Mouse (Mus musculus) embryonic stem cell, embryonic (primary cell): ENCODE measurements around the gene Amdhd2.

Experiments used
- CTCF ChIA-PET, 4 experiments: fragments of 300-600 bp in 2 of 4; fragments of 350-600 bp in 2 of 4; sonication (Branson Sonifier 250); formaldehyde crosslinking; loops; one replicate each; lab custom pipeline; 2022; ENCODE audit warnings: inconsistent platforms in 2 of 4; lab: Charles Lee
- POLR2A ChIA-PET, 4 experiments: fragments of 300-600 bp in 2 of 4; fragments of 350-600 bp in 2 of 4; sonication (Branson Sonifier 250); formaldehyde crosslinking; loops; one replicate each; lab custom pipeline; 2022; ENCODE audit warnings: antibody characterized with exemption in 4 of 4, inconsistent platforms in 1 of 4; lab: Charles Lee

The Amdhd2 gene

DNA sequence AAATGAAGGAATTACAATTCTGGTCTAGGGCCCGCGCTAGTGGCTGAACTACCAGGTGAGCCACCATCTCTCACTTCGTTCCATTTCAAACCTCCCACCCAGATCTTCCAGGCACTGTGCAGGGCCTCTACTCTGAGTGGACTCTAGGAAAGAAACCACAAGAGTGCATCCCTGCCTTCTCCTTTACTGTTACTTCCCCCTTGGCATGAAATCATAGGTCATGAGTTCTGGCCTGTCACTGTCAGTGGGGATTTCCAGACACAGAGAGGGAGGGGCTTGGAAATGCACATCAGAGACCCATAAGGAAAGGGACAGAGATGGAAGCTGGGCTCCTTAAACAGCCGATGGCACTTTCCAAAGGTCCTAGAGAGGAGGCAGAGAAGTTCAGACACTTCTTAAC lies 8.2 kb upstream of the Amdhd2 start:
- CTCF ChIA-PET = interaction anchor here in 3 of 4 experiments (0.6 to 1.3 kb wide), 7 partner anchors 14 to 255 kb away, joined by 3 to 8 read pairs (median 3); partner anchors contain the start of genes Eci1 (in 2 of the 3) and Ccnf (in 1 of the 3)

DNA sequence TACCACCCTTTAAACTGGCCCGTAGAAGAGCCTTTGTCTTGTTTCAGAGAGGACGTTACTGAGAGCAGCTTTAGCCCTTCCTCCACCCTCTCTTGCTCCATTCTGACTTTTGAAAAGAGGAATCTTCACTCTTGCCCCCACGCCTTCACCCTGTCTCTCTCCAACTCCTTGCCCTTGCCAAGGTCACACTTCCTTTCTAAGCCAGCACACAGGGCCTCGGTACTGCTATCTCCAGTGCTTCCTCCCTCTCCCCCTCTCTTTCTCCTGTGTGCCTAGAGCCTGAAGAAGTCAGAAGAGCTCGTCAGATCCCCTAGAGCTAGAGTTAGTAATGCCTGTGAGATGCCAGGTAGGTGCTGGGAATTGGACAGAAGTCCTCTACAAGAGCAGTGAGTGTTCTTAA lies 7.2 kb upstream of the Amdhd2 start:
- CTCF ChIA-PET = interaction anchor here in 1 of 4 experiments (1.0 to 1.3 kb wide), 3 partner anchors 15 to 256 kb away, joined by 3 to 4 read pairs (median 3); partner anchors contain the start of gene Eci1
- POLR2A ChIA-PET = interaction anchor here in 2 of 4 experiments (1.0 to 14.6 kb wide), 22 partner anchors 9 to 379 kb away, joined by 3 to 228 read pairs (median 5); partner anchors contain the start of genes Ccnf (in 2 of the 2), Tedc2 (in 2 of the 2), Ntn3 (in 1 of the 2) and Pdpk1 (in 1 of the 2)

More for the DNA sequence above, 8.2 kb upstream of the Amdhd2 start:
- POLR2A ChIA-PET = interaction anchor here (0.6 to 14.6 kb wide), 27 partner anchors 8 to 1595 kb away, joined by 3 to 228 read pairs (median 5); partner anchors contain the start of genes Ccnf (in 2 of the 4), Tedc2 (in 2 of the 4), Amdhd2 (in 1 of the 4) and Eci1 (in 1 of the 4)

DNA sequence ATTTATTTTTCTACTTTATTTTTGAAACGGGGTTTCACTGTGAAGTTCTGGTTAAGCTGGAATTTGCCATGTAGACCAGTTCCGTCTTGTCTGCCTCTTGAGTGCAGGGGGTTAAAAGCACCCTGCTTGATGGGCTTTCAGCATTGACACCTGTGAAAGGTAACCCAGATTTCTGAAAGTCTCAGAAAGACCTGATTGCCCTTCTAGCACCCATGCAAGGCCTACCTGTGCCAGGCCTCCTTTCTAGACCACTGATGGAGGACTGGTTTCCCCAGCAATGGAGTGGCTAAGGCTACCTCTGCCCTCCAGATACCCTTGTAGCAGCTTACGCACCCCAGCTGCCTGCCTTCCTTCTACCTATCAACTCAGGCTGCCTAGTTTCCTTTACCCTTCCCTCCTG lies 6.6 kb upstream of the Amdhd2 start:
- POLR2A ChIA-PET = interaction anchor here in 3 of 4 experiments (0.6 to 14.6 kb wide), 45 partner anchors 8 to 597 kb away, joined by 3 to 228 read pairs (median 5); partner anchors contain the start of genes Abca3 (in 2 of the 3), Ccnf (in 2 of the 3), Ntn3 (in 2 of the 3) and Tedc2 (in 2 of the 3)
- CTCF ChIA-PET = interaction anchor here in 1 of 4 experiments (0.9 kb wide), 1 partner anchor 51 kb away, joined by 3 read pairs; the partner anchor contains the start of gene Tedc2

DNA sequence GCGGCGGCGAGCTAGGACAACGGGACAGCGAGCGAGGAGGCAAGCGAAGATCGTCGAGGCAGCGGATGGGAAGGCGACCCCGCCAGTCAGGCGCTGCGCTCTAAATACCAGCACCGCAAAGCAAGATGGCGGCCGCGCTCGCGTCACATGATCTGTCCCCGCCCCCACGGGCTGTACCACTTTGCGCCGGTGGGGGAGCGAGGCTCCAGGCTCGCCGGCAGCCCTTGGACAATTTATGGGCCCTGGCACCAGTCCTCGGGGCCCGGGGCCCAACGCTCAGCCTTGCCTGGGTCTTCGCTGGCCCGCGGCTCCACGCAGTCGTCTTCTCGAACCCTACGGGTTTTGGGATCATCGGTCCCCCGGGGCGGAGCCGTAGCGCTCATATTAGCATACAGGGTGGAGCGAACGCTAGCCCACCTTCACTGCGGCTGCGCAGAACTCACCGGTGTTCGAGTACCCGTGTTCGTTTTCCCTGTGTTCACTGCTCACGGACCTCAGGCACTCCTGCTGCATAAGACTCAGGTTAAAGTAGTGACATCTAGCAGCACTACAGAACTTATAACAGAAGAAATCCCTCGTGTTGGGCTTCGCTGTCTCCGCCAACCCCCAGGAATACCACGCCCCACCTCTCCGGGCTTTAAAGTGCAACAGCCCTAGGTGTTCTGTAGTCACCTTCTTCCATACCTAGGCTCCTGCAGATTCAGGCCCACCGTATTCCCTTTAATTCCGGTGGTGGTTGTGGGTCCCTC lies 5.9 kb upstream of the Amdhd2 start, which contains the start of gene Atp6v0c:
Gene Atp6v0c, minus strand, starts transcription at position 386 of the 749 bp plus-strand sequence.
- POLR2A ChIA-PET = interaction anchor here in 3 of 4 experiments (0.6 to 14.6 kb wide), 56 partner anchors 8 to 597 kb away, joined by 3 to 228 read pairs (median 5); partner anchors contain the start of genes Abca3 (in 2 of the 3), Ccnf (in 2 of the 3), Ntn3 (in 2 of the 3) and Pdpk1 (in 2 of the 3)
- CTCF ChIA-PET = interaction anchor here in 1 of 4 experiments (0.6 to 0.9 kb wide), 2 partner anchors 36 to 51 kb away, joined by 3 read pairs; partner anchors contain the start of gene Tedc2

DNA sequence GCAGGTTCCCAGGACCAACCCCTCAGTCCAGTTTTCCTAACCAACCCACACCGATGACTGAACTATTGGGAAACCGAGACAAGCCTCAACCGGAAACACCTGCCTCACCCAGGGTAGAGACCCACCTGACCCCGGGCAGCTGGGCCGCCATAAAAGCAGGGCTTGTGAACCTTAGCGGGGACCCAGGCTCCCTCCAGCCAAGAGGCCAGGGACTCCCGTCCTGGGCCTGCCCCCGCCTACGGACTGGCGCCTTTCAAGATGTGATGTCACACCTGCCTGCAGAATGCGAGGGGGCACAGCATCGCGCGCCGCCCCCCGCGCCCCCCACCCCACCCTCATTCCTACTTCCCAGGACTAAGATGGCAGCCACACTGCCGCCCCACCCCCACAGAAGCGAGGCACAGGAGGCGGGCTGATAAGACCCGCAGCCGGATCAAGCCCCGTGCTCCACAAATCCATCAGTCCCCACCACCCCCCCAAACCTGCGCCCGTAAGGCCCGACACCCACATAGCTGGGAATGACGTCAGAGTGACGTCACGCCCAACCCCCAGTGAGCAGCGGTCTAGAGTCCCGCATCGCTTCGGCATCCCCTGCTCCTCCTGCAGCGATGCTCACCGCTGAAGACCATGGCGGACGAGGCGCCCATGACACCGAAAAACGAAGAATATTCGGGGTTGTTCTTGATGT lies 5.2 kb upstream of the Amdhd2 start:
- POLR2A ChIA-PET = interaction anchor here in 3 of 4 experiments (0.5 to 14.6 kb wide), 60 partner anchors 7 to 501 kb away, joined by 3 to 228 read pairs (median 5); partner anchors contain the start of genes Abca3 (in 2 of the 3), Ccnf (in 2 of the 3), Ntn3 (in 2 of the 3) and Pdpk1 (in 2 of the 3)

DNA sequence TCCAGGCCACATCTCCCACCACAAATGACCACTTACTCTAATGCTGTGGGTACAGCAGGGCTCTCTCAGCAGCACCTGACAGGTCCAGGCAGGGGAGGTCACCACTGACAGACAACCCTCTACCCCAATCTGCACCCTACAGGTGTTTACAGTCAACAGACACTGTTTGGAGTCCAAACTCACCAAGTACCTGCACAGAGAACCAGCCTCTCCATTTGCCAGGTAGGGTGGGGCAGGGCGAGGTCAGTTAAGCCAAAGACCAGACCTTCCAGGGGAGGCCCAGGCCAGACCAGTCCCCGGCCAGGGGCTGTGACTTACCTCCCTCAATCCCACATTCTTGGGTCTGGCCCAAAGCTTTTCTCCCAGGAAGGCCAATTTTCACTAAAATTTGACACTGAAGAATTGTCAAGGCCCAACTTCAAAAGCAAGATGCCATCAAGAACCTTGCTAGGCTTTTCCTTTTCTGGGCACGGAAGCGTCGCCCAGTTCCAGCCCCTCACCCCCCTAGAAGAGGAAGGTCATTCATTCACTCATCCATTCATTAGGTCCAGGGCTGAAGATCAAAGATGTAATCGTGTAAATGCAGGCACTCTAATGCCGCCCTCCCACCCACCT lies 4.4 kb upstream of the Amdhd2 start:
- CTCF ChIA-PET = interaction anchor here in 1 of 4 experiments (0.6 kb wide), 1 partner anchor 26 kb away, joined by 4 read pairs; no protein-coding TSS in a partner anchor
- POLR2A ChIA-PET = interaction anchor here in 3 of 4 experiments (0.5 to 14.6 kb wide), 41 partner anchors 7 to 297 kb away, joined by 3 to 228 read pairs (median 6); partner anchors contain the start of genes Ccnf (in 2 of the 3), Ntn3 (in 2 of the 3), Pdpk1 (in 2 of the 3) and Tbc1d24 (in 2 of the 3)

More for the DNA sequence above, 5.2 kb upstream of the Amdhd2 start:
- CTCF ChIA-PET = interaction anchor here in 2 of 4 experiments (0.6 kb wide), 2 partner anchors 25 to 35 kb away, joined by 3 to 4 read pairs; no protein-coding TSS in a partner anchor

DNA sequence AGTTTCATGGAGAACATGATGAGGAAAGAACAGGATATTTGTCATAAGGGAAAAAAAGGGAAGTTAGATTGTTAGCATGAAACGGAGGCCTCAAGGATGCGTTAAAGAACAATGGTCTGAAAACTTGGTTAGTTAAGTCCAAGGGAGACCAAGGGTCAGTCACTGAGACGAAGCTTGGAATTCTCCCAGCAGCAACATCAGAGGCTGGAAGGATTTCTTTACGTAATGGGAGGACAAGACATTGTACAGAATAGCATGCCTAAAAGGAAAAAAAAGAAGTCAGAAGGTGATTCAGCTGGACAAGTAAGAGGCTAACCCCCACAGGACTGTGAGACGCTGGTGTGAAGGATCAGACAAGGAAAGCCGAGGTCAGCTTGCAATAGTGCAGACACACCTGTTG lies 3.6 kb upstream of the Amdhd2 start:
- ChIA-PET POLR2A (interaction anchor here in 3 of 4 experiments (0.6 to 14.6 kb wide), 18 partner anchors 9 to 361 kb away, joined by 3 to 228 read pairs (median 8); partner anchors contain the start of genes Ccnf (in 2 of the 3), Pdpk1 (in 2 of the 3), Tbc1d24 (in 2 of the 3) and Ntn3 (in 1 of the 3)), CTCF (interaction anchor here in 1 of 4 experiments (0.5 kb wide), 1 partner anchor 82 kb away, joined by 3 read pairs; no protein-coding TSS in a partner anchor)

DNA sequence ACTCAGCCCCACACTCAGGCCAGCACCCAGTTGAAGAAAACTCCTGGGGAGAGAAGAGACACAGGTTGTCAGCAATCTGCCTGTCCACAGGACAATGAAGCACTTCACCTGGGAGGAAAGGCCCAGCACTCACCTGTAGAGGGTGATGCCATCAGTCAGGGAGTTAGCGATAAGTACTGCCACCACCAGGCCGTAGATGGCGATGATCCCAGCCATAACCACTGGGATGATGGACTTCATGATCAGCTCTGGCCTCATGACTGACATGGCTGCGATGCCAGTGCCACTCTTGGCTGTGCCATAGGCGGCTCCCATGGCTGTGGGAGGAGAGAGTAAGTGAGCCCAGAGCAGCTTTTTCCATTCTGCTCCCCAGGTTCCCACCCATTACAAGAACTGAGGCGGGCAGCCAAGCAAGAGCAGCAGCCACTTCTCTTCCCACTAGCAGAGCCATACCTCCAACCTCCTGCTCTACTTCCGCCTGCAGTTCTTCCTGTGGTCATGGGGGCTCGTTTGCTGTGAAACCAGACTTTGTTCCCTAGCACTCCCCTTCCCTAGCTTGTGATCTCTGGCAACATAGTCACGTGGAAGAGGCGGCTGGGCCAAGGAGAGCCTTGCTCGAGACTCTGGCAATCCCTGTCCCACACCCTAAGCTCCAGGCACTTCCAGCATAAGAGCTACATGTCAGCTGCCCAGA lies 1.1 kb upstream of the Amdhd2 start:
- ChIA-PET CTCF (interaction anchor here in 3 of 4 experiments (0.5 to 2.2 kb wide), 6 partner anchors 8 to 195 kb away, joined by 3 to 6 read pairs (median 3); no protein-coding TSS in a partner anchor), POLR2A (interaction anchor here (0.8 to 14.6 kb wide), 40 partner anchors 8 to 363 kb away, joined by 3 to 228 read pairs (median 4); partner anchors contain the start of genes Ccnf (in 2 of the 4), Pdpk1 (in 2 of the 4), Tbc1d24 (in 2 of the 4) and Abca3 (in 1 of the 4))

DNA sequence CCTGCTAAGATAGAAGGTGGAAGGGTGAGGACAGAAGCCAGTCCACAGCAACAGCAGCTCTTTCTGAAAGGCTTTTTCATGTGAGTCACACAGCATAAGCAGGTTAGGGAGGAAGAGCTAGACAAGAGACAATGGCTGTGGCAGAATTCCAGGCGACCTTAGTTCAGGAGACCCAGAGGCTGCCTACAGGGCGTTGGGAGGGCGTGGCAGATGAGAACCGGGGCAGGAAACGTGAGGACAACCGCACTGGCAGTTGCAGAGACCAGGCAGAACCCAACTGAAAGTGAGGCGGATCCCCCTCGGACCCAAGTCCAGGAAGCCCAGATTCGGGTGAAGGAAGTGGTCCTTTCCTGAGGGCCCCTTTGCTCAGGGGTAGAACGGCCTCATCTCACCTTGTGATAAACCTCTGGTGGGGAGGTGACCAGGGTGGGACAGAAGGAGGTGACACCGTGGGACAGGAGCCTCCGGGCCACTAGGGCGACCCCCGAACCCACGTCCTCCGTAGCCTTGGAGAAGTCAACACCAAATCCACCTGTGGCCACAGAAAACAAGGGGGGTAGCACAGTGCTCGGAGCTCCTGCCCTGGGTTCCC lies 886 bp downstream of the Amdhd2 start:
- ChIA-PET CTCF (interaction anchor here in 2 of 4 experiments (0.6 to 2.8 kb wide), 4 partner anchors 10 to 147 kb away, joined by 4 to 14 read pairs (median 6); no protein-coding TSS in a partner anchor), POLR2A (interaction anchor here (0.6 to 14.6 kb wide), 64 partner anchors 7 to 365 kb away, joined by 3 to 228 read pairs (median 4); partner anchors contain the start of genes Ccnf (in 3 of the 4), Pdpk1 (in 3 of the 4), Tbc1d24 (in 2 of the 4) and Tedc2 (in 2 of the 4))

DNA sequence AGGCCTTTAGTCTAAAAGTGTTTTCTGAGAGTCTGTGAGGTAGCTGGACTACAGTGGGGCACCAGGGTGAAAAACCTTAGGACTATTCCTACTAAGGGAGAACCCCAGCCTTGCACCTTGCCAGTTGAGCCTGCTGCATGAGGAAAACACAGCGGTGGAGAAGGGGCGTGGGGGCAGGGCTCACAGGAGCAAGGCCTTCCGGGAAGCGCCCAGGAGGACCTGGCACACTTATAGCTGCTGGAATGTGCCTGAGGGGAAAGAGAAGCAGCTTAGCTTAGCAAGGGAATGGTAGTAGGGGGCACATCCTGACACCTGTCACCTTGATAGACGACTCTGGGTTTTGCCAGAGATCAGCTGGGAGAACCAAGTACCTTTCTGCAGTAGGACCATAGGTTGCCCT lies 2.1 kb downstream of the Amdhd2 start:
- CTCF ChIA-PET = interaction anchor here in 3 of 4 experiments (0.6 to 2.8 kb wide), 4 partner anchors 9 to 319 kb away, joined by 3 to 14 read pairs (median 4); no protein-coding TSS in a partner anchor

DNA sequence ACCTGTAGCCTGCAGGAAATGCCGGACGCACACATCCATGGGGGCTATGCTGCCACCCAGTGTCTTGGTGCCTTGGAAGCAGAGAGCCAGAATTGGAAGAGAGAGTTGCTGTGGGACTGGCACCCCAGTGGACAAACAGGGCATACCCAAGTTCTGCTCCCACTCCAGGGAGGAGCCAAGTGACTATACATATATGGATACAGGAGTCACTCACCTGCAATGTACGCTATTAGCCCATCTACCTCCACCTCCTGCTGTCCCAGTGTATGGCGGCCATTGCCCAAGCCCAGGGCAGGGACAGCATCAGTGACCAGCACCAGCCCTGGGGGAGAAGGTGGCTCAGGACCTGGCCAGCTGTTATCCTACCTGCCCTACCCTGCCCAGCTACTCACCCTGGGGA lies 6.0 kb downstream of the Amdhd2 start:
- ChIA-PET POLR2A (interaction anchor here in 3 of 4 experiments (0.8 to 2.1 kb wide), 3 partner anchors 11 to 257 kb away, joined by 4 to 5 read pairs (median 4); partner anchors contain the start of genes Rnps1 (in 1 of the 3) and Tedc2 (in 1 of the 3)), CTCF (no interaction called here)

More for the DNA sequence above, 2.1 kb downstream of the Amdhd2 start:
- POLR2A ChIA-PET = interaction anchor here in 3 of 4 experiments (0.7 to 14.6 kb wide), 21 partner anchors 8 to 366 kb away, joined by 3 to 228 read pairs (median 5); partner anchors contain the start of genes Atp6v0c (in 3 of the 3), Pdpk1 (in 2 of the 3), Tbc1d24 (in 2 of the 3) and Tedc2 (in 2 of the 3)

DNA sequence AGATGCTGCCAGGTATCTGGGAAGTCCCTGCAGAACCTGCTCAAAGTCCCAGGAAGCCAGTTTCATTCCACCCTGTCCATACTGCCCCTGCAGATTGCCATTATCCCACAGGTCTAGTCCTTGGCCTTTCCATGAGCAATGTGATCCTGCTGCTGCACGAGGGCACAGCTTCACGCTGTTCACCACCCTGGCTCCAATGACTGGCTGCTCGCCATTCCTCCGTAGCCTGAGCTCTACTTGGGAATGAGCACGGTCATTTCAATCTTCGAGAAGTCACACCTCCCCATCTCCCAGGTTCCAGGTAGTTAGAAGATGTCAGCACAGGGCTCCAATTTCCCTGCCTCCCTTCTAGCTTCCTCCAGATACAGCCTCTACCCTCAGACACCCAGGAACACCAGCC lies 6.4 kb downstream of the Amdhd2 start:
- CTCF ChIA-PET = no interaction called here
- POLR2A ChIA-PET = interaction anchor here in 3 of 4 experiments (0.5 to 2.1 kb wide), 5 partner anchors 11 to 257 kb away, joined by 3 to 5 read pairs (median 4); partner anchors contain the start of genes Rnps1 (in 1 of the 3) and Tedc2 (in 1 of the 3)

DNA sequence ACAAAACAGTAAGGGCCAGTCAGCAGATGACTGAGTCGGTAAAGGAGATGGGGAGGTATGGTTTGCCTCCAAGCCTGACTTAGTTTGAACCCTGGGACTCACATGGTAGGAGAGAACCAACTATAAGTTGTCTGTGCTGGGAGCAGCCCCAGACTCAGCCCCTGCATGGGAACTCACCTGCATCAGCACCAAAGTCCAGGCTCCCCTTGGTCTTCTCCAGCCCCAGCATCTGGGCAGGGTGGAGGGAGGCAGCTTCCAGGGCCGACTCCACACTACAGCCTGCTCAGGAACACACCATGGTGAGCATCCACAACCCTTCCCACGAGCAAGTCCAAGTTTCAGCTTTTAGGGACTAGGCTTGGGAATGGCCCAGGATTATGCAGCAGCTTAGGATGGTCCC lies 7.2 kb downstream of the Amdhd2 start:
- ChIA-PET CTCF (no interaction called here), POLR2A (interaction anchor here in 2 of 4 experiments (0.8 to 7.4 kb wide), 6 partner anchors 8 to 123 kb away, joined by 3 to 160 read pairs (median 5); partner anchors contain the start of genes Amdhd2 (in 2 of the 2), Atp6v0c (in 2 of the 2), Ccnf (in 1 of the 2) and Tedc2 (in 1 of the 2))

DNA sequence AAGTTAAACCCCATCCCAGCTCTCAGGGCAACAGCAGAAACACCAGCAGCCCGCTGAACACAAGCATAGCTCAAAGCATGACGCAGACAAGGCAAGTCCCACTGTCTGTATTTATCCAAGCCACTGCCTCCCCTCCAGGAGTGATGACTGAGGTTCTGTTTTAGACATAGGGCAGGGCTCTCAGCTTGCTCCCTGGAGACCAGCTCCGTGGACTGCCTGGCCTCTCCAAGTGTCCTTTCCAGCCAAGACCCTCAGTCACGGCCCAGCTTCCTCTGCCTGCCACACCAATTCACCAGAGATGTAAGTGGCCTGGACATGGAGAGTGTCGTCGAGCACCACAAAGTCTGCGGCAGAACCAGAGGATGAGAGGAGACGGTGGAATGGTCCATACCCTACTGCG lies 7.8 kb downstream of the Amdhd2 start:
- CTCF ChIA-PET = no interaction called here
- POLR2A ChIA-PET = interaction anchor here in 2 of 4 experiments (0.7 to 7.4 kb wide), 8 partner anchors 9 to 262 kb away, joined by 3 to 160 read pairs (median 4); partner anchors contain the start of genes Amdhd2 (in 2 of the 2), Atp6v0c (in 2 of the 2), Ccnf (in 1 of the 2) and Tedc2 (in 1 of the 2)

DNA sequence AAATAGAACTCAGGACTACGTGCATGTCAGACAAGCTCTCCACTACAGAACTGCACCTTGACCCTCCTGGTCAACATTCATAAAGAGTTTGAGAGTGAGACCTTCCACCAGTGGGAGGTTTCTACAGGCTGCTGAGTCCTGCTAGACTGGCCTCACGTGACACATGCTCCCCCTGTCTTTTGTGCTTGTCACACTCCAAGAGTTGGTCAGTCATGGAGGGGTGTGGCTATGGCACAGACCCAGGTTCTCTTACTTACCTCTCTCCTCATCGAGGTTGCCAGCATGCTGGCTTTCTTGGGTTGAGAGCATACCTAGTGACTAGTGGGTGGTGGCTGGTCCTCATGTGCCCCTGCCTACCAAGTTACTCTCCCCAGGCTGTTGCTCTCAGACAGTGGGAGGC lies 9.1 kb downstream of the Amdhd2 start:
- POLR2A ChIA-PET = interaction anchor here in 2 of 4 experiments (1.3 to 7.4 kb wide), 4 partner anchors 10 to 21 kb away, joined by 4 to 160 read pairs (median 101); partner anchors contain the start of genes Amdhd2 (in 2 of the 2) and Atp6v0c (in 2 of the 2)

More for the DNA sequence above, 9.1 kb downstream of the Amdhd2 start:
- CTCF ChIA-PET = no interaction called here
